Mouse (Mus musculus): ENCODE results near the gene Ush2a.

Gene Ush2a

GRCm38 (mm10) chr1:188543364-188543763 is 281.5 kb downstream of the Ush2a start:
- DNase-seq (ENCODE audit: low spot score in 2 of 2): no peak

- DNase-seq (ENCODE audit: low spot score in 2 of 2): no peak
Measured at GRCm38 (mm10) chr1:188549686-188550085, 287.9 kb downstream of the Ush2a start.

- DNase-seq (ENCODE audit: low spot score in 2 of 2): no peak
Measured at GRCm38 (mm10) chr1:188551802-188552201, 290.0 kb downstream of the Ush2a start.

GRCm38 (mm10) chr1:188558911-188559310 is 297.1 kb downstream of the Ush2a start:
- DNase-seq (ENCODE audit: low spot score in 2 of 2): no peak

- no peak for DNase-seq (ENCODE audit: low spot score in 2 of 2)
Measured at GRCm38 (mm10) chr1:188566229-188566628, 304.4 kb downstream of the Ush2a start.

- no peak for DNase-seq (ENCODE audit: low spot score in 2 of 2)
Measured at GRCm38 (mm10) chr1:188567486-188567885, 305.7 kb downstream of the Ush2a start.

GRCm38 (mm10) chr1:188568295-188568961 is 306.6 kb downstream of the Ush2a start:
- DNase-seq (ENCODE audit: low spot score in 2 of 2): no peak

- no peak for DNase-seq (ENCODE audit: low spot score in 2 of 2)
Measured at GRCm38 (mm10) chr1:188576246-188576747, 314.5 kb downstream of the Ush2a start.

- no peak for DNase-seq (ENCODE audit: low spot score in 2 of 2)
Measured at GRCm38 (mm10) chr1:188577376-188577775, 315.6 kb downstream of the Ush2a start.

- no peak for DNase-seq (ENCODE audit: low spot score in 2 of 2)
Measured at GRCm38 (mm10) chr1:188581136-188581535, 319.3 kb downstream of the Ush2a start.

GRCm38 (mm10) chr1:188595251-188595650 is 333.4 kb downstream of the Ush2a start:
- no peak for DNase-seq (ENCODE audit: low spot score in 2 of 2)

- DNase-seq (ENCODE audit: low spot score in 2 of 2): no peak
Measured at GRCm38 (mm10) chr1:188598052-188598451, 336.2 kb downstream of the Ush2a start.

- no peak for DNase-seq (ENCODE audit: low spot score in 2 of 2)
Measured at GRCm38 (mm10) chr1:188599134-188599533, 337.3 kb downstream of the Ush2a start.

GRCm38 (mm10) chr1:188606450-188606849 is 344.6 kb downstream of the Ush2a start:
- DNase-seq (ENCODE audit: low spot score in 2 of 2): no peak

- DNase-seq (ENCODE audit: low spot score in 2 of 2): no peak
Measured at GRCm38 (mm10) chr1:188616547-188616946, 354.7 kb downstream of the Ush2a start.

- DNase-seq (ENCODE audit: low spot score in 2 of 2): peak; percentile 10 to 23
Measured at GRCm38 (mm10) chr1:188633736-188634135, 371.9 kb downstream of the Ush2a start.

GRCm38 (mm10) chr1:188639666-188640065 is 377.8 kb downstream of the Ush2a start:
- DNase-seq (ENCODE audit: low spot score in 2 of 2): no peak

GRCm38 (mm10) chr1:188643156-188643555 is 381.3 kb downstream of the Ush2a start:
- no peak for DNase-seq (ENCODE audit: low spot score in 2 of 2)

- no peak for DNase-seq (ENCODE audit: low spot score in 2 of 2)
Measured at GRCm38 (mm10) chr1:188653001-188653400, 391.2 kb downstream of the Ush2a start.

GRCm38 (mm10) chr1:188656121-188656520 is 394.3 kb downstream of the Ush2a start:
- DNase-seq (ENCODE audit: low spot score in 2 of 2): no peak

- DNase-seq (ENCODE audit: low spot score in 2 of 2): no peak
Measured at GRCm38 (mm10) chr1:188659159-188659558, 397.3 kb downstream of the Ush2a start.

- no peak for DNase-seq (ENCODE audit: low spot score in 2 of 2)
Measured at GRCm38 (mm10) chr1:188660339-188660738, 398.5 kb downstream of the Ush2a start.

- no peak for DNase-seq (ENCODE audit: low spot score in 2 of 2)
Measured at GRCm38 (mm10) chr1:188660882-188661281, 399.1 kb downstream of the Ush2a start.

- DNase-seq (ENCODE audit: low spot score in 2 of 2): no peak
Measured at GRCm38 (mm10) chr1:188667460-188667859, 405.6 kb downstream of the Ush2a start.

All from frontal cortex, postnatal 25 days (tissue).